Mouse (Mus musculus): ENCODE data around the gene Snx8.
A peak's percentile ranks its signal among the peaks of the same experiment; 100 is the strongest.

The Snx8 gene

DNA sequence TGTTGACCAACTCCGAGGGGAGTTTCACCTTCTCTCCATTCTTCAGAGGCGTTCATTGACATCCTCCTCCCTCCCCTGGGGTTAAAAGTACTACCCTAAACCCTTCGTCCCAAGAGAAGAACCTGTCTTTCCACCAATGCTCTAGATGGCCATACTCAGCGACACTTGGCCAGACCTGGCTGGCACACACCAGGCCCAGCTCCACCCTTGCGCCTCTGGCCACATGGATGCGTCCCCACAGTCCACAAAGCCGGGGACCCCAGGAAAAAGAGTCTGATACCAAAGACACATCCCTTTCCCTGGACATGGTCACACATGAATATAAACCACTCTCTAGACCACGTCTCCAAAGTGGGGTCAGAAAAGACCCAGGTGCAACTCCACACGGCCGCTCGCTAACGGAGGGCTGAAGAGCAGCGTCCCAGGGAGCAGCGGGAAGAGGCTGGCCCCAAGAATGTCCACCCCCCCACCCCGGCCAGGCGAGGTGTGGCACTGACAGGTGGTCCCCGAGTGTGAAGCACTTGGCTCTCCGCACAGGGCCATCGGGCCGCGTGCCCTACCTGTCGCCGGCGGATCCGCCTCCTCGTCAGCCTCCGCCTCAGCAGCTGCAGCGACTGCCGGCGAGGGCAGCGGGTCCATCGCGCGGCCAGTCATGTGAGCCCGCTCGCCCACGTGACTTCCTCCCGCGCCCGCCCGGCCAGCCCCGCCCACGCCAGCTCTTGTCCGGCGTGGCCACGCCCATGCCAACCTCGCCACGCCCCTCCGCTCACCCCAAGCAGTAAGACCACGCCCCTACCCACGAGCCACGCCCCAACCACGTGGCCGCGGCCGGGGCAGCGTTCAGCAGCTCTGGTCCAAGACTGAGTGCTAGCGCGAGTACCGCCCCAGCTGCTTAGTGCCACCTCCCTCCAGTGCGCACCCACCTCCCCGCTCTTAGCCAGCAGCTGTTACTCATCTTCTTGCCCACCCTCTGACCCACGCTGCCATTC is at the start of gene Snx8:
Gene Snx8, minus strand, starts transcription at position 675 of the 989 bp plus-strand sequence.
- peak; percentile 97 for DNase-seq

DNA sequence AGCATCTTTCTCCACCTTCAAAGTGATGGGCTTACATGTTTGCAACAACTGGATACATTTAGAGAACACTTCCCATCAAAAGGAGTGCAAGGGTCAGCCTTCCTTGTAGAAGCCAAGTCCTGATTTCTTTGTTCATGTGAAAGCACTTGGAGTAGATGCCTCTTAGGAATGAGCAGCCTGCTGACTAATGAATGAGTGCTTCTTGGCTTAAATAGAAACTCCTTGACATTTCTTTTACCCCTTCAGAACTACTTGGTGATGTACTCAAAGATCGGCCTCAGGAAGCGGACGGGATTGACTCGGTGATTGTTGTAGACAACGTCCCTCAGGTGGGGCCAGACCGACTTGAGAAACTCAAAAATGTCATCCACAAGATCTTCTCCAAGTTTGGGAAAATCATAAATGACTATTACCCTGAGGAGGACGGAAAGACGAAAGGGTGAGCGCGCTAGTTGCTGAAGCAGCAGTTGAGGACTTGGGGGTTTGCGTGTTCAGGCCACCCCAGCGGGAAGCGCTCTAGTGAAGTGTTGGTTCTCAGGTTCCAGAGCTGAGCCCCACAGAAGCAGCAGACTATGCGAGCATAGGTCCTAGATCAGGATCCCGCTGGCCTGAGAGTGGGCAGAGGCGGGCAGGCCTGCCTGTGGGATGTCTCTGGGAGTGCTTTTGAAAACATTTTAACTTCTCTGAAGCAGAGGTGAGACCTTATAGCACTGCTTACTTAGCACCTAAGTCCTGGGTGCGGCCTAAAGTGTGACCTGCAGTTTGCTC is 36.1 kb upstream of the Snx8 start:
- peak; percentile 41 to 59 for DNase-seq

DNA sequence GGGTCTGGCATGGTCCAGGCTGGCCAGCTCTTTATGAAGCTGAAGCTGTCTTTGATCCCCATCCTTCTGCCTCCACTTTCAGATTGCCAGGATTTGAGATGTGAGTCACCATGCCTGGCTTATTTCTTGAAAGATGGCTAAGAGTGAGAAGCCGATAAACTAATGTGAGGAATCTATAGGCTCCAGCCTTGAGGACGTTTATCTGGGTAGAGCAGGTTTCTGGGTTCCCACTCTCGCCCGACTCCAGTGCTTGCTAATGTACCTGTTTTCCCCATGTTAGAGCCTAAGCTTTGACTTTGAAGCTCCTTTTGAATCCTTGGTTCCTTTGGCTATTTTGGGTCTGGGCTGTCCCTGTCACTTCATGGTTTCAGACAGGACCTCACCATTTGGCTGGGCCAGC is 31.6 kb upstream of the Snx8 start:
- no peak for DNase-seq

DNA sequence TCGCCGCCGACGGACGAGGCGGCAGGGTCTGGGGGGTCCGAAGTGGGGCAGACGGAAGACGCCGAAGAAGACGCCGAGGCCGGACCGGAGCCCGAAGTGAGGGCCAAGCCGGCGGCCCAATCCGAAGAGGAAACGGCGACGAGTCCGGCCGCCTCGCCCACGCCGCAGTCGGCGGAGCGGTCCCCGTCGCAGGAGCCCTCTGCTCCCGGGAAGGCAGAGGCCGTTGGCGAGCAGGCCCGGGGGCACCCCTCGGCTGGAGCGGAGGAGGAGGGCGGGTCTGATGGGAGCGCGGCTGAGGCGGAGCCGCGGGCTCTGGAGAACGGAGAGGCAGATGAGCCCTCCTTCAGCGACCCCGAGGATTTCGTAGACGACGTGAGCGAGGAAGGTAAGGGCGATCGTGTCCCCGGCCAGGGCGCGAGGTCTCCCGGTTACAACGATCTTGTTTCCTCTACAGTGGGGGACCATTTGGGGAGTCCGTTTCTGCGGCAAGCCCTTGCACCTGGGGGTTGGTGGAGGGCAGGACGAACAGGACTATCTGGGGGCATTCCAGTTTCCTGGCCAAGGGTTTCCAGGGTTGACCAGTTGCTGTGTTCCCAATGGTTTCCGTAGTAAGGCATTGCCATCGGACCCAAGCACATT is 30.5 kb upstream of the Snx8 start:
- peak in 1 of 2 experiments; percentile 36 for DNase-seq

DNA sequence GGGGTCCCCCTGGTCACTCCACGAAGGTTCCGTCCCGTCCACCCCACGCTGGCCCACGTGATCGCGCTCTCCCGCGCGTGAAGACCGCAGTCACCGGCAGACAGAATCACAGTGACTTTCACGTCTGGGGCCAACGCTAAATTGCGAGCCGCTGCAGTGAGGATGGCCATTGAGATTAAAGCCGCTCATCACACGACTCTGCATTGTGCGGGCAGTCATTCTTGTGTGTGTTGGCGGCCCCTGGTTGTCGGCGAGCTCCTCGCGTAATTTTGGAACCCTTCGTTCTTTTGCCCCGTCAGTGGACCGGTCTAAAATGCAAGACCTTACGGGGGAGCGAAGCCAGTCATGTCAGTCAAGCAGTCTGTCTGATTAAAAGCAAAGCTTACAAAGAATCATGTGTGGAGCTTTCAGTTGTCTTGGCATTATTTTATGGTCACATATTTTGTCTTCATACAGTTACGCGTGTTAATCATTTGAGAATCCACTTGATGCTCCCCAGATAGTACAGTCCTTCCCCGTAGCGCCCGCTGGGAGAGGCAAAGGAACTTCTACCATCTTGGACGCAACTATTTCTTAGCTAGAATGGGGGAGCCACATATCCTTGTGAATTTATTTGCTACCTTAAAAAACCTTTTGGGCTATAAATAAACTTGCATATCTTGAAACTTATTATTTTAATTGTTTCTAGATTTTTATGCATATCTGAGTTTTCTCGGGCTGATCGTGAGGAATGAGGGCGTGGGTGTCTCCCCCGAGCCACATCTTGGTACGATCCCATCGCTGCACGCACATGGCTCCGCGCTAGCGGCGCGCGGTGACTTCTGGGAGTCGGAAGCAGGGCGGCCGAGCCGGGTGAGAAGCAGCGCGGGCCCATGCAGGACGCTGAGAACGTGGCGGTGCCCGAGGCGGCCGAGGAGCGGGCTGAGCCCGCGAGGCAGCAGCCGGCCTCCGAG is 29.7 kb upstream of the Snx8 start, which contains the start of gene Eif3b:
Gene Eif3b, plus strand, starts transcription at position 840 of the 953 bp plus-strand sequence.
- peak; percentile 87 for DNase-seq

DNA sequence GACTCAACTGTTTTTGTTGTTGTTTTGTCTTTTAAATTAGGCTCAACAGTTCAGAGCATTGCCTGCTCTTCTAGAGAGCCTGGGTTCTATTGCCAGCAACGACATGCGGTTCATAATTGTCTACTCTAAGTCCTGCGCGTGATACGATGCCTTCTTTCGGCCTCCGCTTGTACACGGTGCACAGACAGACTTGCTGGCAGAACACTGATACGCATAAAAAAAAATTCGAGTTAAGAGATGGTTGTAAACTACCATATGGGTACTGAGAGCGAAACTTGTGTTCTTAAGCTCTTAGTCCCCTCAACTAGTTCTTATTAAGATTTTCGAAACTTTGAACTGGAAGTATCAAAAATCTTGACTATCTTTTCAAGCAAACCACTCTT is 29.0 kb upstream of the Snx8 start:
- DNase-seq: no peak

DNA sequence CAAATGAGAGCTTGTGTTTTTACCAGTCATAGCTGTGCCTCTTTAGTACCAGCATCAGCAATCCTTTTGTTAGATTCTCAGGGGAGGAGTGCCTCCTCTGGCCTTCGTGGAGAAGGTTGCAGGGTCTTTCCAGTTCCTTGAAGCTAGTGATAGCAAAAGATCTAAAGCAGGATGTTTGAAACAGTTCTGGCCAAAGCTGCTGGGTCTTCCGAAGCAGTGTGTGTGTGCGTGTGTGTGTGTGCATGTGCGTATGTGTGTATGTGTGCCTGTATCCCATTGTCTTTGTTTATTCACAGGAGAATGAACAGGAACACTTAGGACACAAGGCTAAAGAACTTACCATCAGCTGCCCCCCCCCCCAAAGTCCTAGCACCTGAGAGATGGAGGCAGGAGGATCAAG is 25.6 kb upstream of the Snx8 start:
- no peak for DNase-seq

DNA sequence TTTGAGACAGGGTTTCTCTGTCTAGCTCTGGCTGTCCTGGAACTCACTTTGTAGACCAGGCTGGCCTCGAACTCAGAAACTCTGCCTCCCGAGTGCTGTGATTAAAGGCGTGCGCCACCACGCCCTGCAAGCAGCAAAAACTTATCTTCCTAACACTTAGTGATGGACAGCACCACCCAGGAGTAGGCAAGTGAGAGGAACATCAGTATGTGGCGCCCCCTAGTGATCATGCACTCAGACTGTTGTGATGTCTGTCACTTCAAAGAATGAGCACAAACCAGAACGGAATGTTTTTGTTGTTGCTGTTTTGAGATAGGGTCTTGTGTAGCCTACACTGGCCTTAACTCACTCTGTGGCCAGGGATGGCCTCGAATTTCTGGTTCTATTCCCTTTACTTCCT is 22.3 kb upstream of the Snx8 start:
- DNase-seq: peak; percentile 56 to 65

DNA sequence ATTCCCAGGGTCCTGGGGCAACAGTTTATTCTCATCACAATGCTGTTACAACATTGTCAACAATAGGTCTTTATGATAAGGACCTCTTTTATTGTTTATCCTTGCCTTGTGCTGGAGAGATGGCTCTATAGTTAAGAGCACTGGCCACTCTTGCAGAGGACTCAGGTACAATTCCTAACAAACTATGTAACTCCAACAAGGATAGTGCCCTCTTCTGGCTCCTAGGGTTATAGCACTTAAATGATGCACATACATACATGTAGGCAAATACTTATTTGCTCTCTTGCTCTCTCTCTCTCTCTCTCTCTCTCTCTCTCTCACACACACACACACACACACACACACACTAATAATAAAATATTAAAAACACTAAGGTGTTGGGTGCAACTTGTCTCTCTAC is 19.7 kb upstream of the Snx8 start:
- DNase-seq: no peak

DNA sequence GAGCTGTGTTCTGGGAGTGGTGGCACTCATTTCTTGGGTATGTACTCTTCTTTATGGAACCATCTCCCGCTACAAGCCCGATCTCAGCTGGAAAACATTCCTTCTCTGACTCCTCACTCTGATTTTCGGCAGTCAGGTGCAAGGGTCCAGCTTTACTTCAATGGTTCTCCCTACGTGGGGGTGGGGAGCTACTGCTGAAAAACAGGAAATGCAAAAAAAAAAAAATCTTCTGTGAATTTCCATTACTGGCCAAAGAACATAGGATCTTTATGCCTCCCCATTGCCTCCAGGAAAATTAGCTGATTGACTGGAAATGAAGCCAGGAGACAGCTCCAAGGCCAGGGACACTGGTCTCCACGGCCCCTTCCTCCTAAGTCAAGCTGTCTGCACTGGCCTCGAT is 17.6 kb upstream of the Snx8 start:
- DNase-seq: no peak

DNA sequence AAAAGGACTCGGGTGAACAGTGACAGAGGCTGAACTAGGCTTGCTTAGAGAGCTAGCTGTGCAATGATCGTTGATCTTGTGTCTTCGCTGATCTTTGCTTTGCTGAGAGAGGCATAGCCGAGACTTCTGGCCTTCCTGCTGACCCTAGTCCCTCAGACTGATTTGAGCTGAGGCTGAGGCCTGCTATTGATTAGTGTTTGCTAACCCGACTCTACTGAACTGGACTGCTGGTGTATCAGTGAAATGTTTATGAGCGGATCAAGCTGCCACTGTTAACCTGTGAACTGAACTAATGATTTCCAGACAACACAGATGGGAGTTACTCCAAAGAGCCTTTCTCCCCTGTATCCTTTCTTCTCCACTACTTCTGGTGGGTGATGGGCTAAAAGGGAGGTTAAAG is 16.1 kb upstream of the Snx8 start:
- no peak for DNase-seq

DNA sequence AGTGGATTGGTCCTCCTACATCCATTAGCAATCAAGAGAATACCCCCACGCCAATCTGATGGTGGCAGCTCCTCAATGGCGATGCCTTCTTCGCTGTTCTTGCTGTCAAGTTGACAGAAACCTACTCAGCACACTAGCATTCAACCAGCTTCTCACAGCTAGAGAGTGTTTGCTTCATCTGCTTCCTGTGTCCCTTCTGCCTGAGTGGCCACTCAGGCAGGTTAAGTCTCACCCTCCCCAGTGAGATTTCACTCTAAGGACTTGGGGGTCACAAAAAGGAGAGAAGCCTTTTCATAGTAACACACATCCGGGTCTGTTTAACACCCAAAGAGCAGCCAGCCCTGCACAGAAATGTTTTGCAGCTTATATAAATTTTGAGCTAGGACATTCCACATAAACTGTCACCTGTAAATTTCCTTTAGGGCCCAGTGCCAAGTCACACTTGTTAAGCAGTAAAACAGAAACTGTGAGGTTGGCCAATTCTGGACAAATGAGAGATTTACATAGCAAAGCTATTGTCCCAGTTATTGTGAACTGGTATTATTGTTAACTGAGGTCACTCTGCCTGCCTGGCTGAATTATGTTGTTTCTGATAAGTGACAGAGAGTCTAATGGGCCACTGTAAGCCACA is 13.7 kb upstream of the Snx8 start:
- DNase-seq: peak in 1 of 2 experiments; percentile 63

DNA sequence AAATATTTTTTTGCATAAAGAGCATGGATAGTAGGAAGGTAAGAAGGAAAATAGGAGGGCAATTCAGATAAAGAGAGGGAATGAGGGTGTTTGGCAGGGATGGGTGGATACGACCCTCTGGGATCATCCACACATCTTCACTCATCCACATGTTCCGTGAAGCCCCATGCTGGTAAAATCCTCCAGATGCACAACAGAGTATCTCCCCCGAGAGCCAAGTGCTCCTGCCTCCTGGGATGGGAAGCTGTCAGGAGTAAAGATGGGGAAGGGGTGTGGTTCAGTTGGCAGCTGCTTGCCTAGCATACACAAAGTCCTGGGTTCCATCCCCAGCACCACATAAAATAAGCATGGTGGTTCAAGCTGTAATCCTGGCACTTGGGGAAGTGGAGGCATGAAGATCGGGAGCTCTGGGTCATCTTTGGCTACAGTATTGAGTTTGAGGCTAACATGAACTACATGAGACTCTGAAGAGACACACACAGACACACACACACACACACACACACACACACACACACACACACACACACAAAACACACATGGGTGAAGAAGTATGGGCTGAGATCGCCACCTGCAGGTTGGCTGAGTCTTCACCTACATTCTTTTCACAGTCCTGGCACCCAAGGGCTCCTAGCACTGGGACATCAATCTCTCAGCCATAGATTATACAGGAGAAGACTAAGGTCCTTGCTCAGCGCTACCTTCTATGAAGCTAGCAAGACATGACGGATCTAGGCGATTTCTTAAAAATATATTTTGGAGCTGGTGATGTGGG is 7.3 kb upstream of the Snx8 start:
- DNase-seq: peak in 1 of 2 experiments; percentile 44

DNA sequence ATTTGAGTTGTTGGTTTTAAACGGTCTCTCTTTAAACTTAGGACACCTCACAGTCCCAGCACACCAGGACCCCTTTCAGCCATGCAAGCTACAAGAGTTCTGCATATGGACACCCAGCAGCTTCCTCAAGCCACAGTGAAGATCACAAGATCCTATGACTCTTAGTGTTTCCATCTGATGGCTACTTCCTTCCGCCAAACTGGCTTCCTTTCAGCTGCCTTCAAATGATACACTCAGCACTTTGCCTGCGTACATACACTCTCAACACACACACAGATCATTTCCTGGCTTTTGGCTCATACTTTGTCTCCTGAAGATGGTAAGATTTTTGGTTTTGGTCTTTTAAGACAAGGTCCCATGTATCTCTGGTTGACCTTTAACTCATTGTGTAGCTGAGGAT is 3.6 kb upstream of the Snx8 start:
- no peak for DNase-seq

DNA sequence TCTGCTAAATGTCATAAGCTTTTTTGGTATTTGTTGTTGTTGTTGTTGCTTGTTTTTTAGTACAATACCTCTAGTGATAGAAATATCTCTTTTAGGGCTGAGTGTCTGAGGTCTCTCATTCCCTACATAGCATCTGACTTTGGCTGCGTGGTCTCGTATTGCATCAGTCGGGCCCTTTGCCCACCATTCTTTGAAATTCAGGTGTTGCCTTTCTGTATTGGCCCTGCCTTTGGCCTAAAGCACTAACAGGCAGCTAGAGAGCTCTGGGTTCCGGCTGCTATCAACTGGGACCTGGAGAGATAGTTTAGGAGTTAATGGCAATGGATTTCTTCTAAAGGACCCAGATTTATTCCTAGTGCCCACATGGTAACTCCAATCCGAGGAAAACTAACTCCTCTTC is 2.9 kb upstream of the Snx8 start:
- no peak for DNase-seq

DNA sequence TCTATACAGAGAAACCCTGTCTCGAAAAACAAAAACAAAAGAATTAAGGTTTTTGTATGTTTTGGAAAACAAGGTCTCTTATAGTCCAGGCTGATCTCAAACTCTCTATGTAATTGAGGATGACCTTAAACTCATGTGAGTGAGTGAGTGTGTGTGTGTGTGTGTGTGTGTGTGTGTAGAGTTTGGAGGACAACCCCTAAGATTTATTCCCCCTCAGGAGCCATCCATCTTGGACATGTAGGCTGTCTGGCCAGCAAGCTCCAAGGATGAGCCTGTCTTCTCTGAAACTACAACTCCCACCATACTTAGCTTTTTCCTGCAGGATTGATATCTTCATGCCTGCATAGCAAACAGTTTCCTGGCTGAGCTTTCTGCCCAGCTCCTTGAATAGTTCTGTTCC is 2.4 kb upstream of the Snx8 start:
- no peak for DNase-seq

DNA sequence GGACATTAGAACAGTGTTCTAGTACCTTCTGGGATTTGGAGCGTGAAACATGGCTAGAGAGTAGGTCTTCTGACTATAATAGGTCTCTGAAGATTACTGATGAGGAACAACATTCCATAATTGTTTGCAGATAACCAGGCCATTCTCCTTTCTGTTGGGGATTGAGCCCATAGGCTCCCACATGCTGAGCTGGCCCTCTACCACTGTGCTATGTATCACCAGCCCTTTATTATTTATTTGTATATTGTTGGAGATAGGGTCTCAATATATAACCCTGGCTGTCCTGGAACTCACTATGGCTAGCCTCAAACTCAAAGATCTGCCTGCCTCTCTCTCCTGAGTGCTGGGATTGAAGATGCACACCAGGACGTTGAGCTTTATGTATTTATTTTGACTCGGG is 585 bp upstream of the Snx8 start:
- DNase-seq: no peak

DNA sequence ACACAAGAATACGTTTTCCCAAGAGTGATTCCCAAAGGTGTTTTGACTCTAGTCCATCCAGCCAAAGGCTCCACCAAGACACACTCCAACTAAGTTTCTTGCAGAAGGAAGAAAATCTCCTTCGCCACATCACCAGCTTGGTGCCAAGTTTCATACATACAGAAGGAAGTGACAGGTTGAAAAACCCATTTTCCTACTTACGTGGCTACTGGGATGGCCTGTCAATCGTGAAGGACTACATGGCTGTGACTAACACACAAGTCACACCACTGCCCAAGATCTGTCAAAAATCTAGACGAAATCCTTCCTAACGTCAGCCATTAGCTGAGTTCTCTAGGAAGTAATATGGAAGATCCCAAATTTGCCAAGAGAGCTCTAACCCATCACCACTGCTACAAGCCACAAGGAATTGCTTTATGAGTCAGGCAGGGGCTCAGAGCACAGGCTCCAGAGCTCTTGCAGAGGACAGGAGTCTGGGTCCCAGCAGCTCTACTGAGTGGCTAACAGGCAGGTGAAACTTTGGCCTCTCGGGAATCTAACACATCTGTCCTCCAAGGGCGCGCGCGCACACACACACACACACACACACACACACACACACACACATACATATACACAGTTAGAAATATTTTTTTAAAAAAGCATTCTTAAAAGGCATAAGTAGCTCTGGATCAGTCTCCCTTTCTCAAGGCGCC is 1.1 kb downstream of the Snx8 start:
- no peak for DNase-seq

DNA sequence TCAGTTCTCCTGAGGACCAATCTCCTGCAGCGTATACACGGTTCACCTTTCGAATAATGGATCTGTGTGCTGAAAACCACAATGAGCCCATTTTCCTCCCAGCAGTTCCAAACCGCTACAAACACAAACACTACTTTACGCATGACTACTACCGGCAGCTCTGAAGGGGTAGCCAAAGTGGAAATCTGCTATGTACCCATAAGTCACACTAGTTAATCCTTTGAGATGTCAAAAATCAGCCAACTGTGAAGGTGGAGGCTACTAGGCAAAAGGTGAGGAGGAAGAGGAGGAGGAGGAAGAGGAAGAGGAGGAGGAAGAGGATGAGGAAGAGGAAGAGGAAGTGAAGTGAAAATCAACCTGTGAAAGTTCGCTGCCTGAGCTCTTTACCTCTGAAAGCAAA is 1.8 kb downstream of the Snx8 start:
- DNase-seq: no peak

DNA sequence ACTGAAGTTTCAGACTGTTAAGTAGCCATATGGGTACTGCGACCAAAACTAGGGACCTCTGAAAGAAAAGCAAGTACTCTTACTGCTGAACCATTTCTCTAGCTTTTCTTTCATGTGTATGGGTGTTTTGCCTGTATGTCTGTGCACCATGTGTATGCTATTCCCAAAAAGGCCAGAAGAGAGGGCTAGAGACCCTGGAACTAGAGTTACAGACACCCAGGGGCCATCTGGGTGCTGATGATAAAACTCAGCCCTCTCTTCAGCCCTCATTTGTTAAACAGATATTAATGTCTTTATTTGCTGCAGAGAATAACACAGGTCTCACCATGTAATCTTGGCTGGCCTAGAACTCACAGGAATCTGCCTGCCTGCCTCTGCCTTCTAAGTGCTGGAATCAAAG is 4.6 kb downstream of the Snx8 start:
- DNase-seq: no peak
